Mouse (Mus musculus): ENCODE measurements around the gene Olfr1219. TPM values are rescaled to one million over a fixed set of nuclear protein-coding genes. Genes with fewer than 3 reads are reported as not detected.

The Olfr1219 gene
- polyA plus RNA-seq (2017; shearing (Covaris generic)) = not detected

DNA sequence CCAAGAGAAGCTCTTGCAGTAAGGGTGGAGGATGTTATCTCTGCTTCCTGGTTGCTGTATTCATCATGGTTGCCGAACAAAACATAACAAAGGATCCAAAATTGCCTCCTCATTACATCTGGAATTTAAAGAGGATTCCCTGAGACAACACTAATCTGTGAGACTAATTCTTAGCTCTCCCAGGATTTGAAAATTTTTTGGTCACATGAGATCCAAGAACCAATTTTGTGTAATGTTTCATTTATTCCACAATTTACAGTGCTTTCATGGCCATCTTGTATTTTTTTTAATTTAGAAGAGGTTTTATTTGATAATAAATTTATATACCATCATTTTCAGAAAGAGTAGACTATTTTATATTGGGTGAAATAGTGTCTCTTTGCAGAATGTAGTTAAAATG is at the start of gene Olfr1219:
Olfr1219 (minus strand) TSS at position 101 of the 400 bp plus-strand sequence.

DNA sequence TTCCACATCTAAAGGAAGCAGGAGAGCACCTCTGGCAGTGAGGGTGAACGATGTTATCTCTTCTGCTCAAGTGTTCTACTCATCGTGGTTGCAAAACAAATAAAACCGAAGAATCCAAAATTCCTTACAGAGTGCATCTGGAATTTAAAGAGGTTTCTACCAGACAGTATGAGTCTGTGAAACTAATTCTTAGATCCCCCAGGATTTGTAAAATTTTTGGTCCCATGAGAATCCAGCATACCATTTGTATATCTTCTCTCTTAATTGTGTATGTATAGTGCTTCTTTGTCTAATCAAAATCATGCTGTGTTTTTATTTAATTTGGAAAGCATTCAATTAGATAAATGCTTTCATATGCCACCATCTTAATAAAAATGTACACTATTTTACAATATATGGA is 49.6 kb upstream of the Olfr1219 start, which contains the start of gene Olfr1222:
Olfr1222 (minus strand) TSS at position 101 of the 400 bp plus-strand sequence.

DNA sequence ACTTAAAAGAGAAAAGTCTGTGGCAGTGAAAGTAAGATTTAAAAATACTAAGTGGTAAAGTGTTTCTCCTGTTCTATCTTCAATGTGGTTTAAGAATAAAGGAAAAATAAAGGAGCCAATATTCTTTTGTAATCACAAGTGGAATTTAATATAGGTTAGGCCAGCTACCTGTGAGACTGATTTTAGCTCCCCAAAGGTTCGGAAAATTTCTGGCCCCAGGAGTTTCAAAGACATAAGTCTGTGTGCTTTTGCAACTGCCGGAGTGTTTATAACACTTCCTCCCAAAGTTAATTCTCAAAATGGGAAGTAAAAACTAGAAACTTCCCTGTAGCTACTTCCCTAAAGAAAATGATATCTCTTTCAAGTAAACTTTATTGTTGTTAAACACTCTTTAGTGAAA is 33.9 kb upstream of the Olfr1219 start, which contains the start of gene Olfr1221:
Olfr1221 (minus strand) TSS at position 101 of the 400 bp plus-strand sequence.

DNA sequence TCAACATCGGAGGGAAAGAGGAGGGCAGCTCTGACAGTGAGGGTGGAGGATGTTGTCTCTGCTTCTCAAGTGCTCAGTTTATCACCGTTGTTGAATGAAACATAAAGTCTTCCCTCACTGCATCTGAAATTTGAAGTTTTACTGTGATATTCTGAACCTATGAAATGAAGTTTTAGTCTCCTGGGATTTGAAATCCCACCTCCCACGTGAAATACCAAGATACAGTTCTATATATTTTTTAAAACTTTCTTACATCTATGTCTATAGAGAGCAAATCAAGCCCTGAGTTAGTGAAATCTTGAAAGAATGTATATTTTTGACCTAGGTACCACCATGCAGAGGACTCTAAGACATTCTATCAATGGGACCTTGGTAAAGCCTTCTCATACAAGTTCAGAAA is 23.4 kb upstream of the Olfr1219 start, which contains the start of gene Olfr1220:
Olfr1220 (minus strand) TSS at position 101 of the 400 bp plus-strand sequence.

DNA sequence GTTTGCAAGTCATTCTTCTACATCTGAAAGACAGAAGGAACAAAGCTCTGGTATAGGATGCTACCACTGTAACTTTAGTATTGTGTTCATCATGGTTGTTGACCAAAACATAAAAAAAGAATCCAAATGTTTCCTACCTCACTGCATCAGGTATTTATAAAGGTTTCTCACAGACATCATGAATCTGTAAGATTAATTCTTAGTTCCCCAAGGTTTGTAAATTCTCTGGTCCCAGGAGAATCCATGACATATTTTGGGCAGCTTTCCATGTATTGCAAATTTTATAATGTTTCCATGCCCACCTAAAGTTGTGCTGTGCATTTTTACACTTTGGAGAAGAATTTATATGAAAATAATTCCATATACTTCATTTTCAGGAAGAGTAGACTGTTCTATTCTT is 22.2 kb downstream of the Olfr1219 start, which contains the start of gene Olfr1218:
Olfr1218 (minus strand) TSS at position 101 of the 400 bp plus-strand sequence.

DNA sequence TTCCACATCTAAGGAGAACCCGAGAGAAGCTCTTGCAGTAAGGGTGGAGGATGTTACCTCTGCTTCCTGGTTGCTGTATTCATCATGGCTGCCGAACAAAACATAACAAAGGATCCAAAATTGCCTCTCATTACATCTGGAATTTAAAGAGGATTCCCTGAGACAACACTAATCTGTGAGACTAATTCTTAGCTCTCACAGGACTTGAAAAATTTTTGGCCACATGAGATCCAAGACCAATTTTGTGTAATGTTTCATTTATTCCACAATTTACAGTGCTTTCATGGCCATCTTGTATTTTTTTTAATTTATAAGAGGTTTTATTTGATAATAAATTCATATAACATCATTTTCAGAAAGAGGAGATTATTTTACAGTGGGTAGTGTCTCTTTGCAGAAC is 51.3 kb downstream of the Olfr1219 start, which contains the start of gene Olfr1217:
Olfr1217 (minus strand) TSS at position 101 of the 400 bp plus-strand sequence.

Other genes starting within 250 kb of the Olfr1219 start
- gene Olfr1204, start 234.2 kb downstream of the Olfr1219 start, polyA plus RNA-seq (2017; shearing (Covaris generic)) = not detected
- 0.11 TPM for gene Olfr1206, start 220.3 kb downstream of the Olfr1219 start, polyA plus RNA-seq (2017; shearing (Covaris generic))
- gene Olfr1208, start 181.2 kb downstream of the Olfr1219 start, polyA plus RNA-seq (2017; shearing (Covaris generic)) = not detected
- gene Olfr1209, start 168.4 kb downstream of the Olfr1219 start, polyA plus RNA-seq (2017; shearing (Covaris generic)) = not detected
- gene Olfr1211, start 145.4 kb downstream of the Olfr1219 start, polyA plus RNA-seq (2017; shearing (Covaris generic)) = not detected
- not detected for gene Olfr1212, start 129.5 kb downstream of the Olfr1219 start, polyA plus RNA-seq (2017; shearing (Covaris generic))
- not detected for gene Gm13762, start 103.2 kb downstream of the Olfr1219 start, polyA plus RNA-seq (2017; shearing (Covaris generic))
- gene Olfr1214, start 90.9 kb downstream of the Olfr1219 start, polyA plus RNA-seq (2017; shearing (Covaris generic)) = not detected
- not detected for gene Olfr1215, start 76.5 kb downstream of the Olfr1219 start, polyA plus RNA-seq (2017; shearing (Covaris generic))
- not detected for gene Olfr1216, start 65.2 kb downstream of the Olfr1219 start, polyA plus RNA-seq (2017; shearing (Covaris generic))
- not detected for gene Olfr1217, start 51.4 kb downstream of the Olfr1219 start, polyA plus RNA-seq (2017; shearing (Covaris generic))
- gene Olfr1218, start 22.3 kb downstream of the Olfr1219 start, polyA plus RNA-seq (2017; shearing (Covaris generic)) = not detected
- gene Olfr1220, start 23.3 kb upstream of the Olfr1219 start, polyA plus RNA-seq (2017; shearing (Covaris generic)) = 0.07 TPM
- not detected for gene Olfr1221, start 33.8 kb upstream of the Olfr1219 start, polyA plus RNA-seq (2017; shearing (Covaris generic))
- gene Olfr1222, start 49.5 kb upstream of the Olfr1219 start, polyA plus RNA-seq (2017; shearing (Covaris generic)) = not detected
- gene Olfr1223, start 68.0 kb upstream of the Olfr1219 start, polyA plus RNA-seq (2017; shearing (Covaris generic)) = not detected
- gene Olfr1224-ps1, start 80.6 kb upstream of the Olfr1219 start, polyA plus RNA-seq (2017; shearing (Covaris generic)) = not detected
- gene Olfr1225, start 91.2 kb upstream of the Olfr1219 start, polyA plus RNA-seq (2017; shearing (Covaris generic)) = 0.07 TPM
- gene Olfr1226, start 116.5 kb upstream of the Olfr1219 start, polyA plus RNA-seq (2017; shearing (Covaris generic)) = not detected
- gene Olfr1228, start 170.5 kb upstream of the Olfr1219 start, polyA plus RNA-seq (2017; shearing (Covaris generic)) = not detected
- gene Olfr1229, start 204.5 kb upstream of the Olfr1219 start, polyA plus RNA-seq (2017; shearing (Covaris generic)) = not detected
- gene Olfr1230, start 213.8 kb upstream of the Olfr1219 start, polyA plus RNA-seq (2017; shearing (Covaris generic)) = not detected
- gene Olfr1231, start 223.6 kb upstream of the Olfr1219 start, polyA plus RNA-seq (2017; shearing (Covaris generic)) = not detected
- not detected for gene Olfr1232, start 246.2 kb upstream of the Olfr1219 start, polyA plus RNA-seq (2017; shearing (Covaris generic))

Data from CD4-positive, CD25-positive, alpha-beta regulatory T cell (primary cell).